Mouse (Mus musculus) gastrocnemius, adult 2 months (tissue): ENCODE results near the gene Cisd2. TPM values are rescaled to one million over a fixed set of nuclear protein-coding genes. Genes with fewer than 3 reads are reported as not detected.

Experiments
- DNase-seq: peaks from one replicate; pipeline ENCODE4 v3.0.0; 2022
- H3K27ac ChIP-seq: fragments of 200-600 bp; 2 replicates; pipeline ENCODE4 v1.8.1; 2022; ENCODE audit warnings: mild to moderate bottlenecking
- H3K4me3 ChIP-seq: fragments of 200-600 bp; 2 replicates; pipeline ENCODE4 v1.8.1; 2022; ENCODE audit warnings: mild to moderate bottlenecking, moderate library complexity
- CTCF ChIP-seq: fragments of 200-600 bp; IDR thresholded peaks from 2 replicates; pipeline ENCODE4 v1.8.1; 2022; ENCODE audit warnings: antibody characterized with exemption, mild to moderate bottlenecking, moderate library complexity
- intact Hi-C: fragments of 180-260 bp; cut with DNase I; formaldehyde crosslinking; loops from one replicate; pipeline ENCODE4 v1.15.1; 2025
- total RNA-seq, 2 experiments: library from RNA; stranded (reverse); gene quantifications; 2 replicates each; pipeline ENCODE4 v1.2.3; 2021

The Cisd2 gene
- total RNA-seq, 2 experiments from 2014 or later = 30.2 to 36.9 TPM

DNA sequence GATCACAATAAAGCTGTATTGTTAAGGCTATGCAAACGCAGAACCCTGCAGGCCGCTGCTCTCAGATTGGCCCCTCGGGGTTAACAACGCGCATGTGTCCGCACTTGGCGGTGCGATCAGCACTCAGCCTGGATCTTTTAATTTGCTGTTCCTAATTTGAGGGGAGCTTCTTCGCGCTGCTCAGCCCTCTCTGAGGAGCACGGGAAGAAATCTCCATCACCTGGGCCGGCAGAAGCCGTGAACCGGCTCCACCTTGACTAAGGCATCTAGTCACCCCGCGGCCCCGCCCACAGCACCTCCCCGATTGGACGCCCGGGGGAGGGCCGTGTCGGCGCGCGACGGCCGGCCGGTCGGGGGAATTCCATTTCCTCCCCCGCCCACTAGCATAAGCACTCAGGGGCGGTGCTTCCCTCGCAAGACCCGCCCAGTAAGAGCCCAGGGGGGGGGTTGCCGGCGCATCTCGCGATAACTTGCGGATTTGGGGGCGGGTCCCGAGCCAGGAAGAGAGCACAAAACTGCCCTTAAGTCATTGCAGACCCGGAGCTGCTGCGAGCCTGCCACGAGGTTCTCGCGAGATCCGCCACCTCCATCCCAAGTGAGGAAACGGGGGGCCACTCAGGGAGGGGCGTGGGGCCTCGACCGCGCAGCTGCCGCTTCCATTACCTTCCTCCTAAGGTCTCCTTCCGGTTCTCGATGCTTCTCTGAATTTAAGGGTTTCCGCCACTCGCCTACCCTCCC lies 14.2 kb upstream of the Cisd2 start, which contains the start of gene Ube2d3:
Gene Ube2d3, plus strand, starts transcription at position 392 of the 738 bp plus-strand sequence.
- TF ChIP-seq CTCF = no peak
- DNase-seq = peak; percentile 99
- Histone ChIP-seq H3K4me3 (peak within 1 kb of the TSS; percentile 97), H3K27ac (peak within 1 kb of the TSS; percentile 99)
- intact Hi-C loops = loop anchor here (1.0 to 5.0 kb wide), 3 partner anchors 15 to 79 kb away; partner anchors contain the start of gene Cisd2

DNA sequence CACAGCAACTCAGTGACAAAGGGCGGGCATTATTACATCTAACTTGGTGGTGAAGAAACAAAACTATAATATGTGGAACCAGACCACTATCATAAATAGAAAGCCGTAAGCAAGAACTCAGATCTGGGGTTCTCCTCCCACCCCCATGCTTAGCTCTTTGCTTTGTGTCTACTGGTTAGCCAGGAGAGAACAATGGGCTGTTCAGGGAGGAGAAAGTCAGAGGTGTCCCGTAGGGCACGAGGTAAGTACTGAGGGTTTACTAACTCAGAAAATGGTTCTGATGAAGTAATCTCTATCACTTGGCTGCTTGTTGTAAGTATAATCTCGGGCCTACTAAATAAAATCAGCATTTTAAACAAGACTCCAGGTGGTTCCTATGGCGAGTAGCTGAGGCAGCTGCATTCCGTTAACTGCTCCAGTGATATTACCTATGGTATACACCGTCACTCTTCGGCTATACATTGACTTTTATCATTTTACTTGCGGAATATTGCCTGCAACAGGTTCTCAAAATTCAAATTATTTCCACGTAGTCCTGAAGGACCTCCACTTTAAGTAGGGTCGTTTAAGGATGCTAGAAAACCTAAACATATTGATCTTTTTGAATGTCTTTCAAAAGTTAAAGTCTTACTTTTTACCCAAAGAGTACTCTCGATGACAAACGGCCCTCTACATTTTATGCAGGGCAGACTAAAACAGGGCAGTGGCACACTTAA lies 13.3 kb upstream of the Cisd2 start:
- no peak for TF ChIP-seq CTCF
- DNase-seq = no peak
- H3K4me3 ChIP-seq = peak overlapping the region; percentile 97
- intact Hi-C loops = loop anchor here (5.0 kb wide), 2 partner anchors 65 to 80 kb away; no protein-coding TSS in a partner anchor
- H3K27ac ChIP-seq = peak overlapping the region; percentile 99

DNA sequence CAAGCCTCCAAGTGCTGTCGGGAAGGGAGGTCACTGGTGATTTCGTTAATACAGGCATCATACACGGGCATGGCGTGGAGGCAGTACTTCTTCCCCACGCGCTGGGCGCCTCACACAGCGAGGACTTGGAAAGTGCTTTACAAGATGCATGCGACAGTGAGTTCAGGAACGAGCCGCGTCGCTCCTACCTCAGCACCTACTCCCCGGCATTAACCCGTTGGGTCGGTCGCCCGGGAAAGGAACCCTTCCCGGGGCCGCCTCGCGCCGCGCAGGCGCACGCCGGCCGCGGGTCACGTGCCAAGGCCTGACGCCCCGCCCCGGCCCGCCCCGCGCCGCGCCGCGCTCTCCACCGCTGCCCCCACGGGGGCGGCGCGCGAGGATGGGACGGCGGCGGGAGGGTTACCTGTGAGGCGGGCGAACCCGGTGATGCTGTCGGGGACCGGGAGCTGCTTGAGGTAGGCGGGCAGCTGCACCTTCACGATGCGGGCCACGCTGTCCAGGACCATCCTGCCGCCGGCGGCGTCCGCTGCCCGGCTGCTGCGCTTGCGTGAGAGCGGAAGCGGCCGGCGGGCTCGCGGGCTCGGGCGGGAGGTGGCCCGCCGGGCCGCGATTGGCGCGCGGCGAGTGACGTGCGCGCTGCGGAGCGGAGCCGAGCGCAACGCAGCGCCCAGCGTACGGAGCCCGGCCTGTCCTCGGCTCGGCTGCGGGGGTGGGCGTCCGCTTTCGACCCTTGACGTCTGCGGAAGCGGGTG lies 693 bp downstream of the Cisd2 start:
- Histone ChIP-seq H3K4me3 (peak overlapping the region; percentile 84), H3K27ac (peak overlapping the region; percentile 99)
- peak; percentile 93 for DNase-seq
- TF ChIP-seq CTCF = no peak
- intact Hi-C loops = loop anchor here (1.0 to 10.0 kb wide), 3 partner anchors 15 to 272 kb away; partner anchors contain the start of genes Nfkb1 and Ube2d3

DNA sequence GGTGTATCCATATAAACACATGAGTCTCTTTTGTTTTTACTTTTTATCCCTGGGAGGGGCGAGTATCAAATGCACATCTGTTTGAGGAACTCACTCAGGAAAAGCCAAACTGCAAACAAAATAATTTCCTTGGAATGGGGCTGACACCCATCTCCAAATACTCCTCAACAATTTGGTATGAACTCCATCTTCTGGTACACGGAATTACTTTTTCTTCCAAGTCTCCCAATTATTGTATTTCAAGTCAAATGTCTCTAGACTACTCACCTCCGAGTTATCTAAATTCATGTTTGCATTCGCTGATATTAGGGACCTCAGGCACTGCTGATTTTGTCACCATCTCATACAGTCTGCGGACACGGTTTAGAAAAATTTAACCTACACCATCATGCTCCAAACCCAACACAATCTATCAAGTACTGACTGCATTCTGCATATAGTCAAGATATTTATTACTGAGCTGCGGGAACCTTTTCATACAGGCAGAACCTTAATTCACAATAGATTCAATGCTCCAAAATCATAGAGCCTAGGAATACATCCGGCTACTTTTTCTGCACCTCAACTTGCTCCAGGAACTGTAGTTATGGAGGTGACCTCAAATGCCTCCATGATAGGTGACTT lies 1.4 kb downstream of the Cisd2 start:
- TF ChIP-seq CTCF = no peak
- DNase-seq = no peak
- intact Hi-C loops = loop anchor here (5.0 to 10.0 kb wide), 2 partner anchors 85 to 272 kb away; partner anchors contain the start of gene Nfkb1
- Histone ChIP-seq H3K27ac (peak overlapping the region; percentile 99), H3K4me3 (peak overlapping the region; percentile 84)

DNA sequence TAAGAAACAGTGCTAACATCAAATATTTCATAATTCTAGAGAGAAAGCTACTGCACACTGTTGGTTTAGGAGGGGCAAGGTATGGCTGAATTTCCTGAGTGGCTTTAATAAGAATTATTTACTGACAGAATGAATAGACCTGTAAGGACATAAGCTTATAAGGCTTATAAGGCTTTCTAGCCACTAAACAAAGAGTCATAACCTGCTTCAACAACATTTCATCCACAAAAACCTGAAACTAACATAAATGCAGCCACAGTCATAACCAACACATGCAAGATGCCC lies 2.5 kb downstream of the Cisd2 start:
- peak overlapping the region; percentile 99 for H3K27ac ChIP-seq
- no peak for DNase-seq
- no peak overlapping the region for H3K4me3 ChIP-seq
- no peak for TF ChIP-seq CTCF
- intact Hi-C loops = loop anchor here (5.0 to 10.0 kb wide), 2 partner anchors 86 to 274 kb away; partner anchors contain the start of gene Nfkb1

DNA sequence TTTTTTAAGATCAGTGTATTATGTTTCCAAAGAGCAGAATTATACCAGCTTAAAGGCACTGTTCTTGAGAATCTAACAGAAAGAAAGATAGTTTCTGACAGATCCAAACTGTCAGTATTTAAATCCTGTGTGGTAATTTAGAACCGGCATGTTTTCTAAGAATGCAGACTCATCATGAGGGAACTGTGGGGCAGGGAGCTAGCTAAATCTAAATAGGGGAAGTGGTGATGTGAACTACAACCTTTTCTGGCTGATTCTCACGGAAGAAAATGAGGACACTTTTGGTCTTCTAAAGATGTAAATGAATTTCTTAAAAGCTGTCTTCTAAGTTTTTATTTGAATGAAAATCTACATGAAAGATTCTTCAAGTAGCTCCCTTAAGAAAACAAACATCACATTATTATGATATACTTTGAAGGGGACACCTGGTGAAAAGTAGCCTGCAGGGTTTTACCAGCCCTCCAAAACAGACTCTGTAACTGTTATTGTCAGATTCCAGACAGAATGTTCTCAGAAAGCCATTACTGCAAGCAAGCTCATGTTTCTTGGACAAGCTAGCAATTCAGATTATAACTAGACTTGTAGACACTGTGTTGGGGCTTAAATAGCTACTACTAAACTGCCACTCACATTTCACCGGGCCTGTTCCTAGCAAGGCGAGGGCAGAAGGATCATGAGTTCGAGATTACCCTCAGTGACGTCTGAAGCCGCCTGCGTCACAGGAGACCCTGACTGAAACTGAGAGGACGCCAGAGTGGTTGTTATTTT lies 3.0 kb downstream of the Cisd2 start:
- intact Hi-C loops = loop anchor here (5.0 to 10.0 kb wide), 2 partner anchors 87 to 274 kb away; partner anchors contain the start of gene Nfkb1
- Histone ChIP-seq H3K27ac (peak overlapping the region; percentile 99), H3K4me3 (no peak overlapping the region)

DNA sequence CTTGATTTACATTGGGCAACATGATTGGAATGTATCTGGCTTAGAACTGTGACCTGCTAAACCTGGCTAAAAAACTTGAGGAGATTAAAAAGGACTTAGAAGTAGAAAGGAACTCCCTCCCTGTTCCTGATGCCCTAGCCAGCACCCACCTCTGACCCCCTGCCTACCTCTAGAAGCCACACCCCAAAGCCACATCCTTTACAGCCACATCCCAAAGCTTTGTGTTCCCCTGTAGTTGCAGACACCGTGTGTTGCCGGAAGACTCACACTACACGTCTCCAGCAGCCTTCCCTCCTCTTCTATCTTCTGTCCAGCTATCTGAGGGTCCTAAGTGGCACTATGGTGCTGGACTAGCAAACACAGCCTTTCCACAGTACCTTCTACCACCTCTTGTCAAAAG lies 5.9 kb downstream of the Cisd2 start:
- Histone ChIP-seq H3K27ac (no peak overlapping the region), H3K4me3 (no peak overlapping the region)
- DNase-seq = no peak
- no peak for TF ChIP-seq CTCF
- intact Hi-C loops = no loop called here

More for the DNA sequence above, 3.0 kb downstream of the Cisd2 start:
- no peak for TF ChIP-seq CTCF
- DNase-seq = no peak

DNA sequence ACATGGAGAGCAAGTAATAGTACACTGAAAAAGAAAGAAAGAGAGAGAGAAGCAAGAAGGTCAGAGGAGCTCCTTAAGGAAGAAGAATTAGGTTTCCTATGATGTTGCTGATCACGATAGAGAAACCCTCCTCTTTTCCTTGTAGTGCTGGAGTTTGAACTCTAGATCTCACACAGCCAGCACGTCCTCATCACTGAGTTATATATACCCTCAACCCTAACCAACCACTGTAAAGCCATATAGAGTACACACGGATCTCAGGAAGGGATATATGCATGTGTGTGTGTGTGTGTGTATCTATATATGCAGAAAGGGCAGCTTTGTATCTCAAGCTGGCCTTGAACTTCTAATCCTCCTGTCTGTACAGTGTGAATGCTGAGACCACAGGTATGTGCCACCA lies 6.5 kb downstream of the Cisd2 start:
- Histone ChIP-seq H3K27ac (no peak overlapping the region), H3K4me3 (no peak overlapping the region)
- no peak for DNase-seq
- TF ChIP-seq CTCF = no peak
- intact Hi-C loops = no loop called here

DNA sequence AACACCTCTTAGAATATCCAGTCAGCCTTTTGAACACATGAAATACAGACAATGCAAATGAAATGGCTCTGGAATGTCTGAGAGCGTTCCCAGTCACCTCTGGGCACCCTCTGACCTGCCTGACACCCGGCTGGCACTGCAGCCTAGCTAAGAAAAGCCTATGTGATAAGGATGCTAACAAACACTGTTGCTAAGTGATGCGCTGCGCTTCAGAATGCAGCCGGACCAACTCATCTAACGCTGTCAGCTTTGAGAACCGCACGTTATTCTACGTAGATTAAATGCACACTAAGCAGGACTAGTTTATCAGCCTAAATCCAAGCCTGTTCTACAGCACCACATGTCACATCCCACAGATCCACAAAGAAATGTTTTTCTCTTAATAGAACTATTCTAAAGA lies 11.9 kb downstream of the Cisd2 start:
- DNase-seq = no peak
- Histone ChIP-seq H3K4me3 (no peak overlapping the region), H3K27ac (no peak overlapping the region)
- intact Hi-C loops = no loop called here
- TF ChIP-seq CTCF = no peak

DNA sequence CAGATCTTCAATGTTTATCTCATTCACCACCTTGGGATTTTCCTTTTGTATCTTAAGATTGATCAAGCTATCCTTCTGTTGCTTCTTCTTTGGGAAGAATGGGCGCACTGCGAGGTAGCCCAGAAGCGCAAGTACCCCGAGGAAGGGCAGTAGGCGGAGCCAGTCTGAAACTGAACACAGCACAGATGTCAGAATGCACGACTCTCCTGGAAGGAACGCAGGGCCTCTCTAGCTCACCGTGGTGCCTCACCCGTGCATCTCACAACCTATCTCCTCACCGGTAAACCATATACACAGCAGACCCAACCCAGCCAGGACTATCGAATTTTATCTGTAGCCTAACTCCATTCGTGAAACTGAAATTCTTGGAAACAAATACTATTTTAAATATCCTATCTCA lies 12.7 kb downstream of the Cisd2 start:
- TF ChIP-seq CTCF = no peak
- Histone ChIP-seq H3K4me3 (no peak overlapping the region), H3K27ac (no peak overlapping the region)
- intact Hi-C loops = no loop called here
- no peak for DNase-seq

DNA sequence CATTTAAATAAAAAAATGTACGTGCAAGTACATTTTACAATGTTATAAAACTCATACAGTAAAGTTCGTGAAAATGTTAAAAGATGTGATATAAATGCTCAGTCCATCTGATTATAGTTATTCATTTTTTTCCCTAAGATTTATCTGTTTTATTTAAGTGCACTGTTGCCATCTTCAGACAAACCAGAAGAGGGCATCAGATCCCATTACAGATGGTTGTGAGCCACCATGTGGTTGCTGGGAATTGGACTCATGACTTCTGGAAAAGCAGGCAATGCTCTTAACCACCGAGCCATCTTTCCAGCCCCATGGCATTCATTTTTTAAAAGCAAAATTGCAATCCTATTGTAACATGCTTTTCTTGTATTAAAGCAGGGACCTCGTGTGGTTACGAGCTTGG lies 14.5 kb downstream of the Cisd2 start:
- intact Hi-C loops = no loop called here
- TF ChIP-seq CTCF = peak; percentile 26; the same call in 1 of the 2 replicates
- no peak overlapping the region for H3K4me3 ChIP-seq
- no peak overlapping the region for H3K27ac ChIP-seq
- DNase-seq = no peak

DNA sequence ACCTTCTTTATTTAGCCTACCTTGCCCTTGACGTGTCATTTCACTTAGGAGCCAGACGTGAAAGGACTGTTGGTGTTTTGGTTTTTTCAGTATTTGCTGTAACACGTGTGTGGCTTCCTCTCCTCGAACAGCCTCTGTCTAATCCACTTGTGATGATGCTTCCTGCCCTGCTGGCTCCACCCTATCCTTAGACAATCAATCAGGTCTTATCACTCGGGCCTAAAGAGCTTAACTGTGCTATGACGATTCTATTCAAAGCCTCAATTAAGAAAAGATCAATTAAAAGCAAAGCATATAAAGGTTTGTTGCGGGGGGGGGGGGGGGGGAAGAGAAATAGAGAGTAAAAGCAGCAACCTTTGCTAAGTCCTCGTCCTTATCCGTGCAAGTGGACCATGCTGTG lies 16.4 kb downstream of the Cisd2 start:
- Histone ChIP-seq H3K4me3 (no peak overlapping the region), H3K27ac (no peak overlapping the region)
- TF ChIP-seq CTCF = no peak
- DNase-seq = no peak
- intact Hi-C loops = no loop called here
